Mouse (Mus musculus) brain, embryonic 14.5 days (tissue): ENCODE data around the gene Igf1r.

ENCODE experiments used
- CTCF ChIP-seq: fragments of 200-500 bp; IDR thresholded peaks from 2 replicates; pipeline ENCODE4 v1.5.1; 2012; ENCODE audit warnings: inconsistent platforms, mild to moderate bottlenecking, moderate library complexity, borderline replicate concordance; ENCODE audit not compliant: insufficient read depth, insufficient read length; ENCODE audit errors: extremely low read depth
- POLR2A ChIP-seq: fragments of 200-500 bp; IDR thresholded peaks from 2 replicates; pipeline ENCODE4 v1.6.1; 2012; ENCODE audit warnings: mild to moderate bottlenecking, inconsistent platforms, borderline replicate concordance; ENCODE audit not compliant: poor library complexity, insufficient read depth, insufficient read length, severe bottlenecking; ENCODE audit errors: extremely low read depth

GRCm38 (mm10) chr7:68119605-68120004, 167.0 kb downstream of the Igf1r start:
- no peak for TF ChIP-seq POLR2A
- no peak for TF ChIP-seq CTCF
